Mouse (Mus musculus): Measurements from ENCODE around the gene Trim60. TPM values are rescaled to one million over a fixed set of nuclear protein-coding genes. Genes with fewer than 3 reads are reported as not detected.

The Trim60 gene
- not detected in 2 replicates for polyA plus RNA-seq (2012; rRNA removed)

DNA sequence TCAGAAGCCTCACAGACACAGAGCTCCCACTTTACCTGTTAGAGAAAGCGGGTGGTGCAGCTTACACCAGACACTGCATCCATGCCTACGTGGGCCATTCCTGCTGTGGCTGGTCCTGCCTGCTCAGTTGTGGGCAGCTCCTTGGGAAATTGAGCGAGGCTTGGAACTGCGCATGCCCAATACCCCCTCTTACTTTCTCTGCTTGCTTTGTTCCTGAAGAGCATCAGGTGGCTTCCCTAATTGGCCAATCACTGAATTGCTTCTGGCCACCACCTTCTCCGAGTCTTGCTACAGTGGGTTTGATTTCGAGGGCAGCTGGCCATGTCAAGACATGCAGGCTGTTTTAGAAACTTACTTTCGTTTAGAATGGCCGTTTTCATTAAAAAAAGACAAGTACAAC is at the start of gene Trim60, which contains the start of gene Trim61:
Gene Trim60, minus strand, starts transcription at position 162 of the 400 bp plus-strand sequence.
Gene Trim61, minus strand, starts transcription at position 101 of the 400 bp plus-strand sequence.

DNA sequence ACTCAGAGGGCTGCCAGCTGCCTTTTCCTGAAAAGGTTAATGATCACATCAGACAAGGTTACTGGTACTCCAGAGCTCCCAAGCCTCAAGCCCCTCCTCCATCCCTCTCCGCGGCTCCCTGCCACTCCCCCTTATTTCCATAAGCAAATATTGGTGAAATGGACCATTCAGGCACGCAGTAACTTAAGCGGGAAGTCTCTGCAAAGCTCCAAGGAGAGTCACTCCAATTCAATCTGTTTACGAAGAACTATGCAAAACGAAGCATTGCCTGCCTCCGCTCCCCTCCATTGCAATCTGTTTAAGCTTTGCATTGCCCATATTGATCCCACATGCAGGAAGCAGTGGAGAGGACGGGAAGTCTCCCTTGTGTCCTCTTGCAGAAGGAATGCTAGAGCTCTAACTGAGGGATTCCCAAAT is 18.7 kb upstream of the Trim60 start, which contains the start of gene Apela:
Gene Apela, minus strand, starts transcription at position 220 of the 417 bp plus-strand sequence.

DNA sequence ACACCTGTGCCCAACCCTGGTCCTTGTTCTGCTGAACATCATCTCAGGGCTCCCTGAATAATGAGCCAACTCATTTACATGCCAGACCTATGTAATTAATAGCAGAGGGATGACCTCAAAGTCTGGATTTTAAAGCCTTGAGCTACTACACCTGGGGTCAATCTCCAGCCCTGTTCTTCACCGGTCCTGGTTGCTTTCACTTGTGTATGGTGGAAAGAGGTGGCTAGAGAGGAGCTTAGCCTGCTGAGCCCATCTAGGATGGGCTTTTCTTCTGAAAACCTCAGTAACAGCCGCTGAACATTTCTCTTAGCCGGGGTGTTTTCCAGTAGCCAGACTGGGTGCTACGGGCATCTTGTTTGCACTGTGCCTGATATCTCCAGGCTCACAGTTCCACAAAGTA is 30.7 kb downstream of the Trim60 start, which contains the start of gene Trim75:
Gene Trim75, minus strand, starts transcription at position 101 of the 400 bp plus-strand sequence.

Other genes starting within 250 kb of the Trim60 start
- gene Klhl2, start 168.6 kb downstream of the Trim60 start, polyA plus RNA-seq (2012; rRNA removed): 39.8 and 48.9 TPM in 2 replicates
- 15.3 and 17.7 TPM in 2 replicates for gene Tmem192, start 71.4 kb downstream of the Trim60 start, polyA plus RNA-seq (2012; rRNA removed)
- not detected in 2 replicates for gene Trim75, start 30.8 kb downstream of the Trim60 start, polyA plus RNA-seq (2012; rRNA removed)
- 0.05 TPM in 1 of 2 replicates, not detected in the other for gene Trim61, start 61 bp downstream of the Trim60 start, polyA plus RNA-seq (2012; rRNA removed)
- 2.2 and 2.3 TPM in 2 replicates for gene Apela, start 18.8 kb upstream of the Trim60 start, polyA plus RNA-seq (2012; rRNA removed)
- gene Gm10663, start 56.4 kb upstream of the Trim60 start, polyA plus RNA-seq (2012; rRNA removed): not detected in 2 replicates
- not detected in 2 replicates for gene BC030870, start 111.0 kb upstream of the Trim60 start, polyA plus RNA-seq (2012; rRNA removed)

Measured in central nervous system, embryonic 14 days (tissue).